Mouse (Mus musculus): ENCODE measurements around the gene Hist1h3e. TPM values are rescaled to one million over a fixed set of nuclear protein-coding genes. Genes with fewer than 3 reads are reported as not detected.
"Not testable (repeated sequence)": the region's sequence is repeated elsewhere in the genome, so short reads cannot be mapped to it uniquely, and the experiment has no call there.

The Hist1h3e gene
- polyA plus RNA-seq, 2 experiments: 5.1 to 25.4 TPM

- not testable (repeated sequence) for H3K27me3 ChIP-seq (ENCODE audit: control insufficient read depth, insufficient read depth, low read length); H3K36me3 ChIP-seq (replicated peaks; ENCODE audit: control insufficient read depth, insufficient read depth, low read depth); H3K9me3 ChIP-seq (ENCODE audit: control insufficient read depth, low read length)
- H3K4me3 ChIP-seq (ENCODE audit: insufficient read depth in 1 of 2, low read depth in 2 of 2, low read length in 2 of 2): peak within 1 kb of the TSS; percentile 69 to 81
- DNase-seq (ENCODE audit: low read depth in 3 of 3, low spot score in 3 of 3) (peak; percentile 99 to 100 (median 99)), ATAC-seq (ENCODE audit: insufficient read depth) (peak; percentile 75)
- peaks cover 18 to 19% of the 10 kb centered on the region in 2 experiments for H3K4me1 ChIP-seq (replicated peaks; ENCODE audit: control insufficient read depth in 2 of 2, insufficient read depth in 2 of 2, low read length in 1 of 2)
- peak within 1 kb of the TSS; percentile 98 for H3K27ac ChIP-seq
- H3K4me2 ChIP-seq (ENCODE audit: low read depth): peak within 1 kb of the TSS; percentile 96
- TF ChIP-seq EP300 (IDR thresholded peaks at IDR 0.05; ENCODE audit: low read depth): peak; percentile 71; the same call in 1 of the 2 replicates
- peak within 1 kb of the TSS; percentile 99 for H3K9ac ChIP-seq (replicated peaks)
- under 1% methylated on average over 31 of the region's 42 CpGs for WGBS (ENCODE audit: insufficient replicate concordance)
These were observed 11.8 kb upstream of the Hist1h3e start, which contains the start of the genes Hist1h2bf and Hist1h2ad for GRCm38 (mm10) chr13:23573898-23574524. TSS of gene Hist1h2bf (minus strand) at chr13:23574196. TSS of gene Hist1h2ad (plus strand) at chr13:23574381.

- Histone ChIP-seq H3K4me1 (replicated peaks; ENCODE audit: control insufficient read depth in 2 of 2, insufficient read depth in 2 of 2, low read length in 1 of 2) (peaks cover 16 to 19% of the 10 kb centered on the region in 2 experiments), H3K4me3 (ENCODE audit: insufficient read depth in 1 of 2, low read depth in 2 of 2, low read length in 2 of 2) (peak overlapping the region; percentile 65 to 81), H3K9ac (replicated peaks) (peak overlapping the region; percentile 99), H3K4me2 (ENCODE audit: low read depth) (peak overlapping the region; percentile 79), H3K27ac (peak overlapping the region; percentile 98)
- H3K27me3 ChIP-seq (ENCODE audit: control insufficient read depth, insufficient read depth, low read length); H3K36me3 ChIP-seq (replicated peaks; ENCODE audit: control insufficient read depth, insufficient read depth, low read depth); ATAC-seq (ENCODE audit: insufficient read depth); H3K9me3 ChIP-seq (ENCODE audit: control insufficient read depth, low read length); DNase-seq (ENCODE audit: low read depth in 3 of 3, low spot score in 3 of 3): not testable (repeated sequence)
- 4% methylated on average over 18 of the region's 20 CpGs for WGBS (ENCODE audit: insufficient replicate concordance)
These were observed 11.1 kb upstream of the Hist1h3e start for GRCm38 (mm10) chr13:23573034-23573897.

DNA sequence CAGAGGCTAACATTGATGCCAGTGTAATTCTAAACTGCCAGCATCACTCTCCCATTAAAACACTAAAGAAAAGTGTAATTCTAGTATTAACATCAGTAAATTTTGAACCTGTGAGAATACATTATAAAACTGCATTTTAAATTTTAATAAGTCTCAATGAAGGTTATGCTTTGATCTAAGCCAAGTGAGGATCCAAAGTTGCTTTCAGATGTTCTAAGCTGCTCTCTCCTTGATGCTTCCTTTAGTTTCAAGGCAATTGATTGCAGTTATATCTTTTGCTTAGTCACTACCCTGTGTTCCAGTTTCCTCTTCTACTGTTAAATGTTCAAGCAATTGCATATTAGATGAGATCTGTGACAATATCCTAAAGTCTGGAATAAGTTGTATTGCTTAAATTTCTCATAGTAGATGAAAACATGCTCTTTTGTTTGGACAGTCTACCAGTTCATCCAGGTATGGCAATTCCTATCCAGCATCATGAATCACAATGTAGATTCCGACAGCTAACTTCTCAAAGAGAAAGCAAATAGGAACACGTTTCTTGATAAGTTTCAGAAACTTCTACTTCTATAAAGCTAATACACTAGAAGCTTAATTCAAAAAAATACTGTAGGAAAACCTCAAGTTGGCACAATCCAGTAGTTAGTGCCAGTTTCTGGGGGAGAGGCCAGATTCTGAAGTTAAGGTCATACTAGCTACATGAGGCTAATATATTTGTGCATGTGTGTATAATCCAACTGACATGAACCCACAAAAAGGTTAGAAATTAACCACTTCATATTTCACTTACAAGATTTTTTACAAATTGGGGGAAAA lies 10.3 kb upstream of the Hist1h3e start:
- peak overlapping the region; percentile 99 for H3K9ac ChIP-seq (replicated peaks)
- DNase-seq (ENCODE audit: low read depth in 3 of 3, low spot score in 3 of 3): peak in 1 of 3 experiments; percentile 66
- no peaks in the 10 kb centered on the region for H3K36me3 ChIP-seq (replicated peaks; ENCODE audit: control insufficient read depth, insufficient read depth, low read depth)
- TF ChIP-seq CTCF (IDR thresholded peaks at IDR 0.05; ENCODE audit: low read depth): no peak
- no peaks in the 10 kb centered on the region for H3K9me3 ChIP-seq (ENCODE audit: control insufficient read depth, low read length)
- no peak for ATAC-seq (ENCODE audit: insufficient read depth)
- H3K4me3 ChIP-seq (ENCODE audit: insufficient read depth in 1 of 2, low read depth in 2 of 2, low read length in 2 of 2): peak overlapping the region; percentile 65 to 81; a peak in 3 of 4 replicates
- no peaks in the 10 kb centered on the region for H3K27me3 ChIP-seq (ENCODE audit: control insufficient read depth, insufficient read depth, low read length)
- 25% methylated on average over 2 of the region's 2 CpGs for WGBS (ENCODE audit: insufficient replicate concordance)
- H3K4me1 ChIP-seq (replicated peaks; ENCODE audit: control insufficient read depth in 2 of 2, insufficient read depth in 2 of 2, low read length in 1 of 2): peaks cover 16 to 20% of the 10 kb centered on the region in 2 experiments
- peak overlapping the region; percentile 79 for H3K4me2 ChIP-seq (ENCODE audit: low read depth)
- H3K27ac ChIP-seq: peak overlapping the region; percentile 98

- DNase-seq (ENCODE audit: low read depth in 3 of 3, low spot score in 3 of 3) (peak in 1 of 3 experiments; percentile 62), ATAC-seq (ENCODE audit: insufficient read depth) (peak; percentile 2)
- Histone ChIP-seq H3K27ac (peak overlapping the region; percentile 98), H3K4me1 (replicated peaks; ENCODE audit: control insufficient read depth in 2 of 2, insufficient read depth in 2 of 2, low read length in 1 of 2) (peaks cover 10 to 16% of the 10 kb centered on the region in 2 experiments), H3K4me3 (ENCODE audit: insufficient read depth in 1 of 2, low read depth in 2 of 2, low read length in 2 of 2) (peak overlapping the region; percentile 65 to 81), H3K9ac (replicated peaks) (peak overlapping the region; percentile 99), H3K4me2 (ENCODE audit: low read depth) (peak overlapping the region; percentile 79)
- H3K9me3 ChIP-seq (ENCODE audit: control insufficient read depth, low read length); H3K27me3 ChIP-seq (ENCODE audit: control insufficient read depth, insufficient read depth, low read length); H3K36me3 ChIP-seq (replicated peaks; ENCODE audit: control insufficient read depth, insufficient read depth, low read depth): not testable (repeated sequence)
- peak; percentile 56 for TF ChIP-seq EP300 (IDR thresholded peaks at IDR 0.05; ENCODE audit: low read depth)
- 0% methylated on average over 9 of the region's 34 CpGs for WGBS (ENCODE audit: insufficient replicate concordance)
These were observed 9.5 kb upstream of the Hist1h3e start for GRCm38 (mm10) chr13:23571504-23572217.
